Mouse (Mus musculus) layer of hippocampus, adult 11-12 months (tissue): ENCODE measurements around the gene Olfr157.
"Not testable (repeated sequence)": the region's sequence is repeated elsewhere in the genome, so short reads cannot be mapped to it uniquely, and the experiment has no call there.

Source experiments
- DNase-seq: peaks from one replicate; pipeline ENCODE4 v3.0.0; 2022; ENCODE audit warnings: low spot score

Olfr157 gene

GRCm38 (mm10) chr4:43795844-43796243 is 44.2 kb downstream of the Olfr157 start:
- not testable (repeated sequence) for DNase-seq

- DNase-seq, result no peak
Measured at GRCm38 (mm10) chr4:43795296-43795695, 44.7 kb downstream of the Olfr157 start.
